Mouse (Mus musculus) neural tube, embryonic 11.5 days (tissue): ENCODE results near the gene Ar. TPM values are rescaled to one million over a fixed set of nuclear protein-coding genes. Genes with fewer than 3 reads are reported as not detected.

ENCODE experiments used
- ATAC-seq: fragments of 200-750 bp; cut with Nextera tagmentation; 2 replicates; pipeline ENCODE4 v1.8.0; 2017; ENCODE audit warnings: moderate number of reproducible peaks, mild to moderate bottlenecking, moderate TSS enrichment, moderate library complexity; ENCODE audit not compliant: insufficient read depth, low FRiP score, low TSS enrichment
- DNase-seq: peaks from one replicate; pipeline ENCODE4 v3.0.0-alpha.2; 2015; ENCODE audit warnings: low spot score
- H3K27ac ChIP-seq: fragments of 300-500 bp; sonication (generic); 2 replicates; pipeline ENCODE4 v1.5.1; 2014; ENCODE audit warnings: low read depth, mild to moderate bottlenecking, low read length
- H3K27me3 ChIP-seq: fragments of 300-500 bp; sonication (generic); 2 replicates; pipeline ENCODE4 v1.6.1; 2014; ENCODE audit warnings: mild to moderate bottlenecking, low read length, mixed read lengths; ENCODE audit not compliant: control insufficient read depth, insufficient read depth
- H3K36me3 ChIP-seq: fragments of 300-500 bp; sonication (generic); 2 replicates; pipeline ENCODE4 v1.6.1; 2014; ENCODE audit warnings: mild to moderate bottlenecking, low read length, moderate library complexity, mixed read lengths; ENCODE audit not compliant: control insufficient read depth, insufficient read depth
- H3K4me1 ChIP-seq: fragments of 300-500 bp; sonication (generic); 2 replicates; pipeline ENCODE4 v1.6.1; 2014; ENCODE audit warnings: low read length, mixed read lengths; ENCODE audit not compliant: control insufficient read depth, insufficient read depth
- H3K4me2 ChIP-seq: fragments of 300-500 bp; sonication (generic); 2 replicates; pipeline ENCODE4 v1.6.1; 2014; ENCODE audit warnings: low read depth, mild to moderate bottlenecking, moderate library complexity
- H3K4me3 ChIP-seq: fragments of 300-500 bp; sonication (generic); 2 replicates; pipeline ENCODE4 v1.5.1; 2014; ENCODE audit warnings: low read depth, low read length
- H3K9ac ChIP-seq: fragments of 300-500 bp; sonication (generic); 2 replicates; pipeline ENCODE4 v1.6.1; 2014; ENCODE audit warnings: mild to moderate bottlenecking, low read length
- H3K9me3 ChIP-seq: fragments of 300-500 bp; sonication (generic); 2 replicates; pipeline ENCODE4 v1.6.1; 2016; ENCODE audit warnings: low read length; ENCODE audit not compliant: control insufficient read depth
- WGBS: fragments of 180-500 bp; shearing (Covaris S2); extraction: QIAGEN DNeasy Blood & Tissue Kit; methylation state at CpG from one replicate; pipeline ENCODE4 v1.1.7; 2014; 5-methylcytosine and 5-hydroxymethylcytosine counted together
- polyA plus RNA-seq: library from polyadenylated mRNA; unstranded; fragments of >200 nt; fragmentation: Nextera tagmentation; extraction: Ambion mirVana; gene quantifications from 2 replicates; pipeline ENCODE4 v1.2.1, GENCODE M21; 2014

The Ar gene
- polyA plus RNA-seq, 1 experiment from 2014 or later, result 0.09 TPM

DNA sequence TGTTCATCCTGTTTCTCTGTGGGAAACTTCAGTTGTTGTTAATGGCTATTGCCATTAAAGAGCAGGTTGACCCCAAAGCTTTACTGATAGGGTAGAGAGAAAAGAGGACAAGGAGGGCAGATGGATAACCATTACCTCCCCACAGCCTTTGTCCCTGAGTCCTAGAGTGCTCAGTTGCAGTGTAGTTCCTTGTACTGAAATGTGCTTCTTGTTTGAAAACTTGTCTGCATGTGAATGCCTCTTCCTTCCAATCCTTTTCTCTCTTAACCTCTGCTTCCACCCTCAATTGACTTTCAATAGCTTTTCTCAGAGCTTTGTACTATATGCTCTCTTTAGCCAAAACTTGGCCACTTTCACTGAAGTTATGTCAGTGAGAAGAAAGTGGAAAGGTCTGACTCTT is 168.9 kb downstream of the Ar start:
- no peaks in the 10 kb centered on the region for H3K36me3 ChIP-seq
- ATAC-seq, result no peak
- no peaks in the 10 kb centered on the region for H3K27me3 ChIP-seq
- no peak overlapping the region for H3K9ac ChIP-seq
- no peak overlapping the region for H3K27ac ChIP-seq
- H3K9me3 ChIP-seq, result no peaks in the 10 kb centered on the region
- no peak overlapping the region for H3K4me2 ChIP-seq
- H3K4me1 ChIP-seq, result no peaks in the 10 kb centered on the region
- no peak for DNase-seq
- no peak overlapping the region for H3K4me3 ChIP-seq

DNA sequence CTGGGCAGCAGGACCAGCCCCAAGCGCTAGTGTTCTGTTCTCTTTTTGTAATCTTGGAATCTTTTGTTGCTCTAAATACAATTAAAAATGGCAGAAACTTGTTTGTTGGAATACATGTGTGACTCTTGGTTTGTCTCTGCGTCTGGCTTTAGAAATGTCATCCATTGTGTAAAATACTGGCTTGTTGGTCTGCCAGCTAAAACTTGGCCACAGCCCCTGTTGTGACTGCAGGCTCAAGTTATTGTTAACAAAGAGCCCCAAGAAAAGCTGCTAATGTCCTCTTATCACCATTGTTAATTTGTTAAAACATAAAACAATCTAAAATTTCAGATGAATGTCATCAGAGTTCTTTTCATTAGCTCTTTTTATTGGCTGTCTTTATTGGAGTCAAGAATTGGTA is 174.5 kb downstream of the Ar start:
- no peak for ATAC-seq
- H3K4me3 ChIP-seq, result no peak overlapping the region

GRCm38 (mm10) chrX:98347481-98347880 is 198.9 kb downstream of the Ar start:
- H3K9me3 ChIP-seq, result no peaks in the 10 kb centered on the region
- no peaks in the 10 kb centered on the region for H3K36me3 ChIP-seq
- no peaks in the 10 kb centered on the region for H3K27me3 ChIP-seq
- no peak overlapping the region for H3K9ac ChIP-seq
- no peak for DNase-seq
- no peak overlapping the region for H3K4me2 ChIP-seq
- H3K27ac ChIP-seq, result no peak overlapping the region
- WGBS, result 63% methylated on average over 1 of the region's 1 CpGs
- no peak overlapping the region for H3K4me3 ChIP-seq
- H3K4me1 ChIP-seq, result no peaks in the 10 kb centered on the region
- no peak for ATAC-seq

More for the DNA sequence above, 174.5 kb downstream of the Ar start:
- Histone ChIP-seq H3K4me2 (no peak overlapping the region), H3K36me3 (no peaks in the 10 kb centered on the region), H3K4me1 (no peaks in the 10 kb centered on the region), H3K9ac (no peak overlapping the region), H3K27ac (no peak overlapping the region), H3K9me3 (no peaks in the 10 kb centered on the region), H3K27me3 (no peaks in the 10 kb centered on the region)
- 81% methylated on average over 2 of the region's 2 CpGs for WGBS
- DNase-seq, result no peak

GRCm38 (mm10) chrX:98348036-98348435 is 199.5 kb downstream of the Ar start:
- Histone ChIP-seq H3K9ac (no peak overlapping the region), H3K4me2 (no peak overlapping the region), H3K4me1 (no peaks in the 10 kb centered on the region), H3K9me3 (no peaks in the 10 kb centered on the region), H3K4me3 (no peak overlapping the region), H3K36me3 (no peaks in the 10 kb centered on the region), H3K27me3 (no peaks in the 10 kb centered on the region), H3K27ac (no peak overlapping the region)
- WGBS, result 50% methylated on average over 4 of the region's 4 CpGs
- no peak for DNase-seq
- ATAC-seq, result no peak
